Mouse (Mus musculus) ES-Bruce4 (cell line): Measurements from ENCODE around the gene Olfr912.

Source experiments
- CTCF ChIP-seq: IDR thresholded peaks from one replicate; pipeline ENCODE4 v1.8.1; 2011; ENCODE audit warnings: low read depth, low read length
- EP300 ChIP-seq: IDR thresholded peaks from 2 replicates; pipeline ENCODE4 v1.6.1; 2011; ENCODE audit warnings: low read depth, low read length; ENCODE audit not compliant: insufficient read depth
- POLR2A ChIP-seq: IDR thresholded peaks from one replicate; pipeline ENCODE4 v1.8.1; 2011; ENCODE audit warnings: low read length; ENCODE audit not compliant: insufficient read depth

DNA sequence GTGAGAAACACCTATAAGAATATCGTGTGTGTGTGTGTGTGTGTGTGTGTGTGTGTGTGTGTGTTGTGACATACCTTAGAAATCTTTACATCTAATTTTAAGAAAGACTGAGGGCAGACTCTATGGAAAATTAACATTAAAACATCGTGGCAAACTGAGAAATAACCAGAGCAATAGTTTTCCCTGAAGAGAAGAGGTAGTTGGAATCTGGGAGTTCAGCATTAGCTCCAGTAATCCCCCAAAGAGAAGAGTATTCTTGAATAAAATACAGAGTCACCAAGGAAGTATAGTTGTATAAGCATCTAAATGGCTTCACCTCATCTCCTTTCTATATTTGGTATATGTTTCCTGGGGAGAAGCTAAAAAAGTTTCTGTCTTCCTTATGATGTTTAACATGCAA, 12.5 kb downstream of the Olfr912 start, which contains the start of gene Olfr913:
- no peak for TF ChIP-seq CTCF
- no peak for TF ChIP-seq EP300
- no peak for TF ChIP-seq POLR2A
